Mouse (Mus musculus) urinary bladder, postnatal 10 days (tissue): ENCODE data around the gene Rras2.

Source experiments
- DNase-seq: peaks from one replicate; pipeline ENCODE4 v3.0.0; 2022; ENCODE audit warnings: low spot score

Rras2 gene

GRCm38 (mm10) chr7:114114284-114114683, 3.3 kb downstream of the Rras2 start:
- no peak for DNase-seq

DNA sequence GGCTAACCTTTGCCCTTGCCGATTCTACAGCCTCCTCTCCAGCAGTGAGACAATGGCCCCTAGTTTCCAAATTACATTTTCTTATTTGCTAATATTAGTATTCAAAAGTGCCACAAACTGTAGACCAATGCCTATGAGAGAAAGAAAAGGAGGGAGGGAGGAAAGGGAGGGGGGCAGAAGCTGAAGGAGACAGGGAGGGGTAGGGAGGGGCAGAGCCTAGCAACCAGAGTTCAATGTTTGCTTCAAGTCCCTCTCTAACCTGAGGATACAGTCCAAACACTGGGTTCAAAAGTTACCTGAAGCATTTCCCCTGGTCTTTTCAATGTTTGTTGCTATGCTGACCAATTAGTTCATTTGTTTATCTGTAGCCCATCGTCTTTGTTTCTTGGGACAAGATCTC, 7.1 kb downstream of the Rras2 start:
- DNase-seq = no peak

GRCm38 (mm10) chr7:114105886-114106285, 11.7 kb downstream of the Rras2 start:
- no peak for DNase-seq

GRCm38 (mm10) chr7:114103629-114104347, 13.8 kb downstream of the Rras2 start:
- DNase-seq = no peak

GRCm38 (mm10) chr7:114103152-114103551, 14.4 kb downstream of the Rras2 start:
- DNase-seq = no peak

DNA sequence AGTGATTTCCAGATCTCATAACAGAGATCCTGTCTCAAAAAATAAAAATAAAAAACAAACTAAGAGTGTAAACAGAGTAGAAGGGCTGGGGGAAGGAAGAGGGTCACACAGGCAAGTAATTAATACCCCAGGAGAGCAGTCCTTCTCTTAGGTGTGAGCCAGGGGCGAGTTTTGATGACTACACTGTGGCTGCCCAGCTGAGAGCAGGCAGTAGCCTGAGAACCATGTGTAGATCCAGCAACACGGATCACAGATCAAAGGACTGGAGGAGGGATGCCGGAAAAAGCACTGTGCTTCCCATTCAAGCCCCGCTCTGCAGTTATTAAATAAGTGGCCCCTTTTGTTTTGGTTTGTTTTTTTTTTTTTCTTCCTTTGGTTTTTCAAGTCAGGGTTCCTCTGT, 15.0 kb downstream of the Rras2 start:
- no peak for DNase-seq

GRCm38 (mm10) chr7:114101412-114101811, 16.2 kb downstream of the Rras2 start:
- DNase-seq = no peak

DNA sequence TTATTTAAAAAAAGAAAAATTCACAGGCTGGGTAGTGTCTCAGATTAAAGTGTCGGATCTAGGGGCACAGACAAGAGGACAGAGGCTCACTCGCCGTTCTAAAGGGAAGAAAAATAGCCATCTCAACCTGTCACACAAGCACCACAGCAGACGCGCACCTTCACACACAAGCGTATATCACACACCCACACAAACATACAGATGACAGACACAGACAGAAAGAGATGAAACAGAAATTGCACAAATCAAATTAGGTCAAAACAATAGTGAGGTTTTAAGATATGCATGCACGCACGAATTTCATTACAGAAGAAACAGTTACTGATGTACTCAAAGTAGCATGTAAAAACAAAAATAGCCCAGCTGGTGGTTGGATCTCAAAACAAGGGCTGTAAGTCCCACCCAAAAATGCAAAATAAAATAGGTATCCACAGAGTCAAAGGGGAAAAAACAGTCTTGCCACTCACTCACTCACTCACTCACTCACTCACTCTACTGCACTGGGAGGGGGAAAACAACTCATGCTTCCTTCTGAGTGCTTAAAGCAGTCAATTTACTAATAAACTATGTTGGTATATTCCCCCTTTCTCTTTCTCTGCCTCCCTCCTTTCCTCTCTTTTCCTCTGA, 23.9 kb downstream of the Rras2 start:
- no peak for DNase-seq

DNA sequence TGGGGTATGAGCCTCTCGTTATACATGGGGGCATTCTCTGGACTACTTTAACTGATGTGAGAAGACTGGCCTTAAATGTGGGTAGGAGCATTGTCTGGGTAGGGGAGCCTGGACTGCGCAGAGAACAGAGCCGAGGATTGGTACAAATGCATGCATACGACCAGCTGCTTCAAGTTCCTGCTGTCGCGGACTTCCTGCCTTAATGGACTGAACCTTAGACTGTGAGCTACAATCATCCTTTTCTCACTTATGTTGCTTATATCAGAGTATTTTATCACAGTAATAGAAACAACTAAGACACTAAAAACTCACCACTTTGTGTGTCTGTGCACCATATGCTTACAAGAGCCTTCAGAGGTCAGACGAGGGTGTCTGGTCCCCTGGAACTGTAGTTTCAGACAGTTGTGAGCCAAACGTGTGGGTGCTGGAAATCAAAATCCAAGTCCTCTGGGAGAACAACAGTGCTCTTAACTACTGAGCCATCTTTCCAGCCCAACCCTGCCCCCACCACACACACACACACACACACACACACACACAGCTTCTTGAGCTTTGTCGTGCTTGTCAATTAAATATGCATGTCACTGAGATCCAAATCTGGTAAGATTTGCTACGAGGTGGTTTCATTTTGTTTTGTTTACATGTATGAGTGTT, 26.6 kb downstream of the Rras2 start:
- no peak for DNase-seq

GRCm38 (mm10) chr7:114090231-114090630, 27.4 kb downstream of the Rras2 start:
- DNase-seq = no peak

GRCm38 (mm10) chr7:114088918-114089317, 28.7 kb downstream of the Rras2 start:
- DNase-seq = no peak

DNA sequence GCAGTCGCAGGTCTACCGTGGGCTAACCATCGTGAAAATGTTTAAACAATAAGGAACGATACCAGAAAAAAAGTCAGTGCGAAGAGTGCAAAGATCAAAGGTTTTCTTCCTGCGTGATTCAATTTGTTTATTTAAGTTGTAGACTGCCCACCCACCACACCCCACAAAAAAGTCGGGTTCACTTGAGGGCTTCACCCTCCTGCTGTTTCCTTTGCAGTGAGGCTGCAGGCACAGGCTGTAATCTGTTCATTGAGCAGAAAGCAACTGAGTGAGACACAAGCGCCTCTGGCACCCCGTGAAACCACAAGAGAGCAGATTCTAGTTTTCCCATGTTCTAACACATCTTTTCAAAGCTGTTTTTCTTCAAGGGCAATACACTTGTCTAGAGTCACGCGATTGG, 29.6 kb downstream of the Rras2 start:
- no peak for DNase-seq

DNA sequence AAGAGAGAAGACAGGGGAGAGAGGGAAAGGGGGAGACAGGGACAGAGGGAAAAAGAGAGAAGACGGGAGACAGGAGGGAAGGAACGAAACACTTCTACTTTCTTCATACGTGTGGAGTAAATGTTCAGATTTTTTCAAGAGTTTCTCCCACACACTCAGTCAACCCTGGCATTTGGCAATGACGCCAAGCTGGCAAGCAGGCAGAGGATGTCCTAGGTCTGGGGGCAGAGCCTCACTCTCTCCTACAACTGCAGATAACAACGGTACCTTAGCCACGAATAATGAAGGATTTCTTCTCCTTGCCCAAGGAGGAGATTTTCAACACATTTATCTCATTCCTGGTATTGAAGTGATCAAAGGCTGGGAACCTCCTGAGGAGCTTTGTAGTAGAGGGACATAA, 30.2 kb downstream of the Rras2 start:
- no peak for DNase-seq

- DNase-seq = no peak
Measured at GRCm38 (mm10) chr7:114086021-114086710, 31.4 kb downstream of the Rras2 start.

DNA sequence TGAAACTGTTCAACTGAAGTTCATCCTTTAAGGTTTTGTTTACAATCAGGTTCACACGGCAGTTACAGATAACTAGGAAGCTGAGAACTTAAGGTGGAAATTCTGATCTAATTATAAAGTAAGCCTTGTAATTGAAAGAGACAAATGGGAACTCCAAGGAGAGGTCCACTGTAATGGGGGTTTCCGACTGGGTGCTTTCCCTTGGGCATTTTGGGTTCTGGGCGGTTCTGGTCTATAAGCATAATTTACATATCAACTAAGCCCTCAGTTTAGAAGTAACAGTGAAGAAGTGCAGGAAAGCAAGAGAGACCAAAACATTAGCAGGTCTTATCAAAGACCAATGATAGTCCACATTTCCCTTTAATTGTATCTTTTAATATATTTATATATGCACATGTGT, 33.8 kb downstream of the Rras2 start:
- DNase-seq = no peak

- DNase-seq = no peak
Measured at GRCm38 (mm10) chr7:114083088-114083487, 34.5 kb downstream of the Rras2 start.

GRCm38 (mm10) chr7:114081633-114082420, 35.8 kb downstream of the Rras2 start:
- DNase-seq = no peak

GRCm38 (mm10) chr7:114080250-114080649, 37.3 kb downstream of the Rras2 start:
- no peak for DNase-seq

GRCm38 (mm10) chr7:114079343-114079742, 38.2 kb downstream of the Rras2 start:
- DNase-seq = no peak

- no peak for DNase-seq
Measured at GRCm38 (mm10) chr7:114074595-114074994, 43.0 kb downstream of the Rras2 start.

DNA sequence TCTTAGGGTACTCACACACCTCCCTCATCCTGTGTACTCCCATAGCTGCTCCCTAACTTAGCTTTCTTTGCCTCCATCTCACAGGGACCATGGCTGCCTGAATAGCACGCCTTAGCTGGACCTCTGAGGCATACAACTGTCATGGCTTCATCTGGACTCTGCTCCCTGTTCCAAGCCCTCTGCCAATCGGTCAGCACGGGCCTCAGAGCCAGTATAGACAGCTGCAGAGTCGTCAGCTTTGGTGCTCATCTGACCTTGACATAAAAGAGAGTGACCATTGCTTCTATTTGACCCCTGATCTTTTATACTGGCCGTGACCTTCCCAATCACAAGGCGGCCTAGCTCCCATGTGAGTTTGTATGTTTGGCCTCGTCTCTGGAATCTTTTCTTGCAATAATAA, 43.4 kb downstream of the Rras2 start:
- DNase-seq = no peak
